Mouse (Mus musculus) Patski (cell line): ENCODE results near the gene Foxd3. TPM values are rescaled to one million over a fixed set of nuclear protein-coding genes. Genes with fewer than 3 reads are reported as not detected.
"Not testable (repeated sequence)": the region's sequence is repeated elsewhere in the genome, so short reads cannot be mapped to it uniquely, and the experiment has no call there.

ENCODE experiments used
- ATAC-seq: fragments of 100-300 bp; one replicate; pipeline ENCODE4 v1.8.0; 2021
- CTCF ChIA-PET: fragments of 350-600 bp; sonication (Branson Sonifier 250); formaldehyde crosslinking; loops from one replicate; lab custom pipeline; 2022; ENCODE audit warnings: inconsistent platforms; lab: Charles Lee
- POLR2A ChIA-PET: fragments of 350-600 bp; sonication (Branson Sonifier 250); formaldehyde crosslinking; loops from one replicate; lab custom pipeline; 2022; ENCODE audit warnings: antibody characterized with exemption, inconsistent platforms; lab: Charles Lee
- DNase-seq: peaks from one replicate; pipeline ENCODE4 v3.0.0-alpha.2; 2011; ENCODE audit warnings: low read depth, low spot score
- H3K27me3 ChIP-seq: fragments of 371-371 bp; one replicate; pipeline ENCODE4 v1.5.1; 2021
- CTCF ChIP-seq: fragments of 100-300 bp; IDR thresholded peaks from one replicate; pipeline ENCODE4 v1.5.1; 2021
- in situ Hi-C: fragments of 300-500 bp; cut with MboI; formaldehyde crosslinking; loops from 3 replicates; pipeline ENCODE4 v1.11.1; 2018; ENCODE audit warnings: low pct_unique_long_range_greater_than_20kb, mixed read lengths
- polyA plus RNA-seq: library from polyadenylated mRNA; unstranded; gene quantifications from one replicate; pipeline ENCODE4 v1.2.3, GENCODE M21; 2021

The Foxd3 gene
- not detected for polyA plus RNA-seq

- DNase-seq (no peak), ATAC-seq (no peak)
- no peaks in the 10 kb centered on the region for H3K27me3 ChIP-seq
- POLR2A ChIA-PET: no interaction called here
- in situ Hi-C loops: no loop called here
- no peak for TF ChIP-seq CTCF
- CTCF ChIA-PET: no interaction called here
These were observed at the start of gene Foxd3 for GRCm38 (mm10) chr4:99655937-99656604. Foxd3 (plus strand) TSS chr4:99656299.

DNA sequence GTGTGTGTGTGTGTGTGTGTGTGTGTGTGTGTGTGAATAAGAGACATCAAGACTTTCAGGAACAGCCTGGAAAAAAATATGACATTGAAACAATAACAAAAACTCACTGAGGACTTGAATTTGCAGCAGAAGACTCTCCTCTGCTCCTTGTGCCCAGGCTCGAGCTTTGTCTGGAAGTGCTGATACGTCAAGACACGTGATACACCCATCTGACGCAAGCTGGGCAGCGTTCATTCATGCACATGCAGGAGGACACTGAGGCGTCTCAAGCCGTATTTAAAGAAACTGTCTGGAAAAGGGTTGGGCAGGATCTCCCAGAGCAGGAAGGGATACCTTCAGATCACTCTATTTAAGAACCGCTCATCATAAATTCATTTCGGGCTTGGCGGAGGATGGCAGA lies 43.9 kb upstream of the Foxd3 start:
- no peak for TF ChIP-seq CTCF
- ChIA-PET POLR2A (no interaction called here), CTCF (no interaction called here)
- ATAC-seq (no peak), DNase-seq (no peak)
- no peaks in the 10 kb centered on the region for H3K27me3 ChIP-seq
- in situ Hi-C loops: no loop called here

- ChIA-PET POLR2A (no interaction called here), CTCF (no interaction called here)
- ATAC-seq (no peak), DNase-seq (no peak)
- TF ChIP-seq CTCF: no peak
- no peaks in the 10 kb centered on the region for H3K27me3 ChIP-seq
- in situ Hi-C loops: no loop called here
These were observed 43.3 kb upstream of the Foxd3 start for GRCm38 (mm10) chr4:99612609-99613350.

DNA sequence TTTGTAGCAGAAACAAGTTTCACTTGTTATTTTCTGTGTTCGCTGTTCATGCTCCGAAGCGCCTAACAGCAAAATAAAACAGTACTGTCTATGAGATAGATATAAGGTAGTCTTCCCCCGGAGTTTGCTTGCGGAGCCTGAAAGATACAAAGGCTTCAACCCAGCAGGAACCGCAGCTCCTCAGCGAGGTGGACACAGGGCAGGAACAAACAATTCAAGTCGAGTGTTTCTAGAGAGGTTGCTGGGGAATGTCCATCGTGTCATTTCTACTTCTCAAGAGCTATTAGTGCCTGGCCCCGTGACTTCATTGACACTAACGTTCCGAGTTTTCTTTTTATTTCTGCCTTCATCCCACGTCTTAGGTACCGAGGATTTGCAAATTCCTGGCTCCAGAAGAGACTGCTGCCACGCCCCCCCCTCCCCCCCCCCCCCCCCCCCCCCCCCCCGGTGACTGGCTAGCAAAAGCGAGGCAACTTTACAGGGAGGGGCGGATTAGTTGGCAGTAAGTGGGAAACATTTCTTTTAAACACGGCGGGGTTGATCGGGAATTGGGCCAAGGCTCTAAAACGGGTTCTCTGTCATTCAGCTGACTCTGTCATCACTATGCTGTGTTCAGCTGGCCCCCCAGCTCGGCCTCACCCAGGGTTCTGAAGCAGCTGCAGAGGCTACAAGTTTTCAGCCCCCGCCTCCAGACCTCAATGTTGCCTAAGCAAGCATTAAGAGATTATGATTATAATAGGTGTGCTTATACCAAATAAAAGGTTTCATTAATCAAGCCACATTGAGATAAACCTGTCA lies 29.9 kb upstream of the Foxd3 start:
- in situ Hi-C loops: no loop called here
- DNase-seq: no peak
- no peak for TF ChIP-seq CTCF
- ChIA-PET CTCF (no interaction called here), POLR2A (interaction anchor here (0.6 kb wide), 1 partner anchor 43 kb away, joined by 9 read pairs; no protein-coding TSS in a partner anchor)
- no peak for ATAC-seq
- H3K27me3 ChIP-seq: no peaks in the 10 kb centered on the region

DNA sequence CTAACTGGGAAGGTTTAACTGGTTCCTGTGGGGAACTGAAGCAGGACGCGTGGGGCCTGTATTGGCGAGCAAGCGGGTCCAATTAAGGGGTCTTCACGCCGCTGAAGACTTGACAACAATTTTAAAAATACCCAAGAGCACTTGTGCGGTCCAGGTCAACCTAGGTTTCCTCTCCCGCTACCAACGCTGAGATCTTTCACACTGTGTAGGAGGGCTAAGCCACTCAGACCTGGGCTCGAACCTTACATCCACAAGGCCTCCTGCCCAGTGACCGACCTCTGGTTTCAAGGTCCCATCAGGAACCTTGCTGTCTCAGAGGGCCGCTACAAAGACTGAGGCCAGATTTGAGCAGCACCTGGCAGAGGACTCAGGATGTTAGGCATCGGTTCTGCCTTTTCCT lies 29.0 kb upstream of the Foxd3 start:
- POLR2A ChIA-PET: no interaction called here
- DNase-seq (no peak), ATAC-seq (no peak)
- in situ Hi-C loops: no loop called here
- CTCF ChIA-PET: no interaction called here
- TF ChIP-seq CTCF: no peak
- H3K27me3 ChIP-seq: no peaks in the 10 kb centered on the region

GRCm38 (mm10) chr4:99636038-99636437 lies 20.1 kb upstream of the Foxd3 start:
- ATAC-seq (no peak), DNase-seq (no peak)
- no peaks in the 10 kb centered on the region for H3K27me3 ChIP-seq
- in situ Hi-C loops: no loop called here
- ChIA-PET CTCF (no interaction called here), POLR2A (no interaction called here)
- TF ChIP-seq CTCF: no peak

GRCm38 (mm10) chr4:99636711-99637110 lies 19.4 kb upstream of the Foxd3 start:
- no peak for TF ChIP-seq CTCF
- in situ Hi-C loops: no loop called here
- H3K27me3 ChIP-seq: peaks cover 6% of the 10 kb centered on the region
- POLR2A ChIA-PET: no interaction called here
- CTCF ChIA-PET: no interaction called here
- ATAC-seq (no peak), DNase-seq (no peak)

DNA sequence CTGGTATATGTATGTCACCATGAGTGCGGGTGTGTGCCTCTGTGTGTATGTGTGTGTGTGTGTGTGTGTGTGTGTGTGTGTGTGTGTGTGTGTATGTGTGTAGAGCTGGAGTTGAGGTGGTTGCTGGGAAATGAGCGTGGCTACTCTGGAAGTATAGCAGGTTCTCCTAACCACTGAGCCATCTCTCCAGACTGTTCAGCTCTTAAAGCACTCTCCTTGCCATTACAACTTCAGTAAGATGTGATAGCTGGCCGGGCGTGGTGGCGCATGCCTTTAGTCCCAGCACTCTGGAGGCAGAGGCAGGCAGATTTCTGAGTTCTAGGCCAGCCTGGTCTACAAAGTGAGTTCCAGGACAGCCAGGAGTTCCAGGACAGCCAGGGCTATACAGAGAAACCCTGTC lies 15.5 kb upstream of the Foxd3 start:
- ATAC-seq, H3K27me3 ChIP-seq, in situ Hi-C loops, POLR2A ChIA-PET, DNase-seq: not testable (repeated sequence)
- CTCF ChIA-PET: interaction anchor here (0.7 kb wide), 1 partner anchor 20 kb away, joined by 3 read pairs; no protein-coding TSS in a partner anchor

DNA sequence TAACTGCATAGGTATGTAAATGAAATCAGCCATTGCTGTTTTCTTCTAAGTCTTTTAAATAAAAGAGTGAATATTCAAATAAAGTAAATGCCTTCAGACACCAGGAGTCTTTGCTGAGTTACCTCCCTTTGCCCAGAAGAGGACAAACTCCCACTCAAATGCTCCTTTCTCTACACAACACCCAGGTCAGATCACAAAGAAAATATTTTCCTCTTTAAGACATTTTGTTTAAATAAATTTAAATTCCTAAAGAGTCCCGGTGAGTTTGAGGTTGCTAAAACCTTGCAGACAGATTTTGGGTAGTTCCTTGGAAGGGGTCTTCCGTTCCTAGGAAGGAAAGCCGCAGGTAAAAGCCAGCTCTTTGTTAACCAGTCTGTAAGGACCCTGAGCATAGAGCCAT lies 14.2 kb upstream of the Foxd3 start:
- peaks cover 8% of the 10 kb centered on the region for H3K27me3 ChIP-seq
- ATAC-seq: no peak
- no peak for TF ChIP-seq CTCF
- ChIA-PET CTCF (interaction anchor here (1.6 kb wide), 1 partner anchor 19 kb away, joined by 4 read pairs; no protein-coding TSS in a partner anchor), POLR2A (no interaction called here)
- in situ Hi-C loops: no loop called here
- DNase-seq: no peak

DNA sequence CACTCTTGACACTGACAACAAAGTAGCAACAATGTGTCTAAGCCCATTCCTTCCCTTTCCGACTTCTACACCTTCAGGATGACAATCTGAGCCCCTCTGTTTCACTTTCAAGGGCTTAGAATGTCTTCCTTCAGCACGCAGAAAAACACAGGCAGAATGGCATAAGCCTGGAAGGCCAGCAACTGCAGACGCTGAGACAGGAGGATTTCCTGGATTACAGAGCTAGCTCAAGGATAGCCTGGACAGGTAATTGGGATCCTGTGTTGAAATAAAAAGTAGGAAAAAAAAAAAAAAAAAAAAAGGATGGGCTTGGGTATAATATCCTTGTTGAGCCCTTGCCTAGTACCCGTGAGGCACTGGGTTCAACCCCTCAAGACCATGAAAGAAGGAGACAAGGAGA lies 10.5 kb upstream of the Foxd3 start:
- in situ Hi-C loops: no loop called here
- ChIA-PET POLR2A (no interaction called here), CTCF (interaction anchor here (1.3 to 1.6 kb wide), 2 partner anchors 12 to 15 kb away, joined by 3 read pairs; no protein-coding TSS in a partner anchor)
- no peak for TF ChIP-seq CTCF
- DNase-seq (no peak), ATAC-seq (no peak)
- H3K27me3 ChIP-seq: peaks cover 8% of the 10 kb centered on the region
